Mouse (Mus musculus) heart, adult 18-20 months (tissue): ENCODE measurements around the gene Pram1. TPM values are rescaled to one million over a fixed set of nuclear protein-coding genes. Genes with fewer than 3 reads are reported as not detected.
"Not testable (repeated sequence)": the region's sequence is repeated elsewhere in the genome, so short reads cannot be mapped to it uniquely, and the experiment has no call there.

Source experiments
- DNase-seq, 2 experiments: peaks; one replicate each; pipeline ENCODE4 v3.0.0; 2021 to 2022; ENCODE audit warnings: mixed read lengths in 1 of 2
- long read RNA-seq, 2 experiments: library from polyadenylated mRNA; stranded (forward); transcript quantifications; one replicate each; pipeline ENCODE4 v2.0.0; 2021
- total RNA-seq, 2 experiments: library from RNA; stranded (reverse); gene quantifications; 2 replicates each; pipeline ENCODE4 v1.2.3; 2021

Pram1 gene
- under 1 TPM; 0.10 to 0.31 TPM for total RNA-seq
- long read RNA-seq, experiment 1, partial matches to known transcripts, result 0 of 1 reads
- long read RNA-seq, experiment 1, other reads (novel, unspliced or antisense), result 1 of 1 reads
- long read RNA-seq, experiment 2, result 0 reads

DNA sequence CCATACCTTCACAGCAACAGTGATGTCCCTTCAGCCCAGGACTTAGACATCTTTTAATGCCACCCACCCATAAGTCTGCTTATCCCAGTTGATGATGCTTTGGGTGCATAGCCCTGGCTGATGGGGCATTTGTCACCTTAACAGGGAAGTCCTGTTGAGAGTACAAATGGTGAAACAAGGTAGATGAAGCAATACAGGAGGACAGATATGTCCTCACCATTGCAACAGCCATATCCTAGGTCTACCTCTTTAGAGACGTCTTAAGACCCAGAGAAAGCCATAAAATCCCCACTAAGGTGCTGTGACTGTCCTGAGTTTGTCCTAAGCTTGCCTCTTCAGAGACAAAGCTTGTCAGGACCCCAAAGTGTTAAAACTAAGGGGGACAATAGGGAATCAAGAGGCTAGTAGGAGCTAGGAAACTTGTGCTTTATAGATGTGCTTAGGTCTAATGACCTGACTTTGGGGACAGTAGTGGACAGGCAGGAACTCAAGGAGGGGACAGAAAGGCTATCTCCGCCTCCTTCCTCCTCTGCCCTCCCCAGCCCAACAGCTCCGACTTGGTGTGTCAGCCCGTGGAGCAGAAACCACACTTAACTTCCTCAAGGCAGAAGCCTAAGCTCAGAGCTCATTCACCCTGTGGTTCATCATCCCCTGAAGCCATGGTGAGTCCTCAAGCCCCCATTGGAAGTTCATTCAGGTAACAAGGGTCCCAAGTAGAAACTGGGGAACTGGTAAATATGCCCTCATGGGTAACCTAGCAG lies at the start of gene Pram1:
TSS of gene Pram1 (plus strand) at position 541 of the 761 bp plus-strand sequence.
- peak in 1 of 2 experiments; percentile 28 for DNase-seq

DNA sequence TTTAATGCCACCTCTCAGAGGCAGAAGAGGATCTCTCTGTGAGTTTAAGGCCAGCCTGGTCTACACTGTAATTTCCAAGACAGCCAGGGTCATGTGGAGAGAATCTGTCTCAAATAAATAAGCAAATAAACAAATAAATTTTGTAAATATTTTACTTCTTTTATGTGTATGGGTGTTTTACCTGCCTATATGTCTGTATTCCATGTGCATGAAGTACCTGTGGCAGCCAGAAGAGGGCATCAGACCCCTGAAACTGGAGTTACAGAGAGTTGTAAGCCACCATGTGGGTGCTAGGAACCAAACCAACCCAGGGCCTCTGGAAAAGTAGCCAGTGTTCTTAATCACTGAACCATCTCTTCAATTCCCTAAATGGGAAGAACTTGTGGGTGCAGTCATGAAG lies 40.6 kb upstream of the Pram1 start:
- DNase-seq, result no peak

DNA sequence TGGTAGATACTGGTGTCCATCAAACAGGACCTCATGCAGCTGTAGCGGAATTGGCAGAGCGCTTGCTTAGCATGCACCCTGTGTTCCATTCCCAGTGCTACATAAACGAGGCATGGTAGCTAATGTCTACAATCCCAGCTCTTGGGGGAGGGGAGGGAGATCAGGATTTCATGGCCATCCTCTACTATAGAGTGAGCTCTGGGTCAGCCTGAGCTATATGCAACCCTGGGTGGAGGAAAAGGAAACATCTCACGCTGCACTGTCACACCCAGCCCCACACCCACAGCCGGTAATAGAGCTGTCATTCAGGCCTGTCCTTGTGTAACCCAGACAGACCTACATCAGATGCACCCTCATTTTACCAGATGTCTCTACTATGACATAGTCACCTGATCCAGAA lies 39.4 kb upstream of the Pram1 start:
- no peak for DNase-seq

GRCm38 (mm10) chr17:33599836-33600475 lies 37.9 kb upstream of the Pram1 start:
- DNase-seq, result no peak

DNA sequence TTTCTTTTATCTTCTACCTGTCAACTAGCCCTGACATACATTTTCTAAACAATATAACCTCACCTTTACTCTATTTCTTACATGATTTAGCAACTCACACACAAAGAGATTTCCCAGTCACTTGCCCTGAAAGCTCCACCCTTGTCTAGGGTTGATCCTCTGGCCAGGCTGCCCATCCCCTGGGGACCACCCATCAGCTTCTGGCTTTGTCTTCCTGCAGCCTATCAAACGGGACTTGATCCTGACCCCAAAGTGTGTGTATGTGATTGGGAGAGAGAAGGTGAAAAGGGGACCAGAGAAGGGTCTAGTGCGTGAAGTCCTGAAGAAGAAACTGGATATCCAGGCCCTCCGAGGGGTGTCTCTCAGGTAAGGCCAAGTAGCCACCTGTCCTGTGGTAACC lies 37.0 kb upstream of the Pram1 start:
- DNase-seq, result no peak

DNA sequence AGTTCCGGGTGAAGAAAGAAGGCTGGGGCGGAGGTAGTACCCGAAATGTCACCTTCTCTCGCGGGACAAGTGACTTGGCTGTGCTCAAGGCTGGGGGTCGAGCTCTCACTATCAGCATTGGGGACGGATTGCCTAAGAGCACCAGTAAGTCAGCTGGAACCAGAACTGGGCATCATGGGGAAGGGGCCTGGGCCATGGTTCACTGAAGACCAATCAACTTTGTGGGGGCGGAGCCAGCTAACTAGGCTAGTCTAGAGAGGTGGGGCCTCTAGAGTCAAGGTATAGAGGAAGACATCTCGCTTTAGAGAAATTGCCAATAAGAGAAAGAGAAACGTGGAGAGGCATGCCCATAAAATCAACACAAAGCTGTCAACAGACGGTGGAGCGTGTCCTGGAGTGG lies 35.9 kb upstream of the Pram1 start:
- DNase-seq, result no peak

GRCm38 (mm10) chr17:33607273-33607672 lies 30.6 kb upstream of the Pram1 start:
- no peak for DNase-seq

DNA sequence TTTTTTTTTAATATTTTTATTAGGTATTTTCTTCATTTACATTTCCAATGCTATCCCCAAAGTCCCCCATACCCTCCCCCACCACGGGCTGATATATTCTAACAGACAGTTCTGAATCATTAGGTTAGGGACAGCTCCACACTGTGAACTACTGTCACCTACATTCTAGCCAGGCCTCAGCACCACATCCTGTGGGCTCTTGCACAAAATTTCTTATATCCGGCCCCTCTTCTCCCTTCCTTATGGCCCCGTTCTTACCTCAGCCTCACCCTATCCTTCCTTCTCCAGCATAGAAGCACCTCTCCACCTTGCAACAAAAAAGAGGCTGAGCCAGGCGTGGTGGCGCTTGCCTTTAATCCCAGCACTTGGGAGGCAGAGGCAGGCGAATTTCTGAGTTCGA lies 27.3 kb upstream of the Pram1 start:
- no peak for DNase-seq

- not testable (repeated sequence) for DNase-seq
These were observed 24.1 kb upstream of the Pram1 start for GRCm38 (mm10) chr17:33613726-33614125.

- no peak for DNase-seq
These were observed 10.6 kb upstream of the Pram1 start for GRCm38 (mm10) chr17:33627281-33627680.

DNA sequence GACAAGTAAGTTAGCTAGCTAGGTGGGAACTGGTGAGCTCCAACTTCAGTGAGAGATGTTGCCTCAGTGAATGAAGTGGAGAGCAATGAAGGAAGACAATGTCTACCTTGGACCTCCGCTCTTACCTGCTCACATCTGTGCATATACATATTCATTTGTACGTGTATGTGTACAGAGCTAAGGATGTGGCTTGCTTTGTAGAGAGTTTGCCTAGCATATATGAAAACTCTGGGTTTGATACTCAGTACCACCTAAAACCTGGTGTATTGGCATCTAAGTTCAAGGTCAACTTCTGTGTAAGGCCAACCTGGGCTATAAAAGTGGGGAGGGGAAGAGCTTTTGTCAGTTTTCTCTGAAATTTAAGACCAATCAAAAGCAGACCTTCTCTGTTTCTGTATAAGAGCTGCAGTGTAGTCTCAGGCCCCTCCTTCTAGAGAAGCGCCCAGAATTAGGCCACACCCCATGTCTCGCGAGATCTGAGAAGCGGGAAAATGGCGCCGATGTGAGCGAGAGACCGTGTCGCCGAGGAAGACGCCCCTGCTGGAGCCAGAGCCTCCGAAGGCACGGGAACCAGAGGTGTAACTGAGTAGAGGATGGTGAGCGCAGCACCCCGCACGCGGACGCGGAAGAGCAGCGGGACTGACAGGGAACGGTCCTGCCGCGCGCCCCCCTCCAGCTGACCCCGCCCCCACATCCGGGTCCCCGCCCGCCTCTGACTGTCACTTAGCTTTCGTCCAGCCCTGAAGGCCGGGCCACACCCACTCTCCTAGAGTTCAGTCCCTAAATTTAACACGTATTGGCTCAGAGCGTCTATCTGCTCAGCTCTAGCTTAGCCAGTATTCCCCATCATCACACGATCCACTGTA lies 9.0 kb upstream of the Pram1 start, which contains the start of gene Zfp414:
TSS of gene Zfp414 (plus strand) at position 470 of the 866 bp plus-strand sequence.
- DNase-seq, result peak; percentile 95 to 99

- no peak for DNase-seq
These were observed 8.2 kb upstream of the Pram1 start for GRCm38 (mm10) chr17:33629487-33630125.

- no peak for DNase-seq
These were observed 7.5 kb upstream of the Pram1 start for GRCm38 (mm10) chr17:33630171-33630895.

DNA sequence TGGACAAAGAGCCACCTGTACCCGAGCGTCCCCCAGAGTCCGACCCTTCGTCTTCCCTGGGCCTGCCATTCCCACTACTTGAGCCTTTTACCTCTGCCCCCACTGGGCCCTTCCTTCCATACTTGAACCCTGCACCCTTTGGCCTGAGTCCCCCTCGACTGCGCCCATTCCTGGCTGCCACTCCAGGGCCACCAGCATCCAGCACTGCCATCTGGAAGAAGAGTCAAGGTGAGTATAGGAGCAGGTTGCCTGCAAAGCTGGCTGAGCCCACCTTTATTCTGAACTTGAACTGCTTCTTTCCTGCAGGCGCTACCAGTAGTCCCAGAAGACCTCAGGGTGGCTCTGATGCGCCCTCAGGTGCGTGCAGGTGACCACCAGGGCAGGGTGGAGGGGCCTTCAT lies 6.6 kb upstream of the Pram1 start:
- no peak for DNase-seq

- DNase-seq, result no peak
These were observed 6.1 kb upstream of the Pram1 start for GRCm38 (mm10) chr17:33631796-33632195.

- no peak for DNase-seq
These were observed 818 bp upstream of the Pram1 start for GRCm38 (mm10) chr17:33637038-33637437.

DNA sequence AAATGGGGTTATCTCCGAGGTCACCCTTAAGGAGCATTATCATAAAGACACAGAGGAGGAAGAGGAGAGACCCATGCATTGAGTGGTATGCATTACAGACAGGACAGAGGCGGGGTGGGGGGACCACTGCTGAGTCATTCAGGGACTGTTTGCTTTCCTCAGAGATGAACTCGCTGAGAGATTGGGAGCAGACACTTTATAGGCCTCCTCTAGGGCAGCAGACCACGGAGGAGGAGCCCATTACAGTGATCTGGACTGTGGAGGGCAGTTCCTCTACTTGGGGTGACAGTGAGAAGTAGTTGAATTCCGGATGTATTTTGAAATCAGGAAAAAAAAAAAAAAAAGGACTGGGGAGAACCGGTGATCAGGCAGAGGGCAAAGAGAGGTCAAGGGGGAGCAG lies 1.9 kb downstream of the Pram1 start:
- DNase-seq, result no peak

GRCm38 (mm10) chr17:33644068-33644467 lies 6.2 kb downstream of the Pram1 start:
- no peak for DNase-seq

GRCm38 (mm10) chr17:33645073-33645472 lies 7.2 kb downstream of the Pram1 start:
- DNase-seq, result no peak

DNA sequence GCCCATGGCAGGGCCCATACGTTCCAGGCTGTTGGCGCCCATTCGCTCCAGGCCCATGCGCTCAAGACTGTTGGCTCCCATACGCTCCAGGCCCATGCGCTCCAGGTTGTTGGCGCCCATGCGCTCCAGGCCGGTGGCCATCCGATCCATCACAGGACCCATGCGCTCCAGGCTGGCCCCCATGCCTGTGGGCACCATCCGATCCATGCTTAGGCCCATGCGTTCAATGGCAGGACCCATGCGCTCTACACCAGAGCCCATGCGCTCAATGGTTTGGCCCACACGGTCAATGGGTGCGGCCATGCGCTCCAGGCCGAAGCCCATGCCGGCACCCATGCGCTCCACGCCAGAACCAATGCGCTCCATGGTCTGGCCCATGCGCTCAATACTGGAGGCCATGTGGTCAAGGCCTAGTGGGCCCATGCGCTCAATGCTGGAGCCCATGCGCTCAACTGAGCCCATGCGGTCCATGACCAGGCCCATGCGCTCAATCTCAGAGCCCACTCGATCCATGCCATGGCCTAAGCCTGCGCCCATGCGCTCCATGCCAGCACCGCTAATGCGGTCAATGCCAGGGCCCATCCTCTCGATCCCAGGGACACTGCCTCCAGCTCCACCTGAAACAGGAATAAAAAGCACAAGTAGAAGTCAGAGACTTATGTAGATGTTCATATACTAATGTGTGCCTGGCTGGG lies 12.1 kb downstream of the Pram1 start:
- DNase-seq, result no peak

GRCm38 (mm10) chr17:33666813-33667212 lies 29.0 kb downstream of the Pram1 start:
- DNase-seq, result no peak
